Mouse (Mus musculus): ENCODE measurements at regions not wholly inside any gene's neighbourhood (a gene's known extent, or its start where the extent isn't known, plus 50 kb on each side); places are given as distances from the start of the nearest gene placed in this dataset.

DNA sequence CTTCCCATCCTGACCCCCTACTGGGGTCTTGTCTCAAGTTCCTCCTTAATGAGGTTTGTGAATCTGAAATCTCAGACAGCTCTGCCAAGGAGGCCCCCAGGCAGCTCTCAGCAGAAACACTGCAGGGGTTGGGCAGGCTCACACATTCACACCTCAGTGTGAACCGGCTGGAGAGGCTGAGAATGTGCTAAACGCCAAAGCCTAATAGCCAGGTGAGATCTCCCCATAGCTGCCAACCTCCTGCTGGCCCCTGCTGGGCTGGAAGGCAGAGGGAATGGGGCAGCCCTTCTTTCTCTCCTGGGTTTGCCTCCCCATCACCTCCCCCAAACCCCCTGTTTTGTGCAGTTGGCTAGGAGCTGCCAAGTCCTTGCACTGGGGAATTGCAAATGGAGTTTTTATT lies 81.3 kb upstream of the Gm26897 start:
- DNase-seq (ENCODE audit: low read depth, low spot score) = no peak

DNA sequence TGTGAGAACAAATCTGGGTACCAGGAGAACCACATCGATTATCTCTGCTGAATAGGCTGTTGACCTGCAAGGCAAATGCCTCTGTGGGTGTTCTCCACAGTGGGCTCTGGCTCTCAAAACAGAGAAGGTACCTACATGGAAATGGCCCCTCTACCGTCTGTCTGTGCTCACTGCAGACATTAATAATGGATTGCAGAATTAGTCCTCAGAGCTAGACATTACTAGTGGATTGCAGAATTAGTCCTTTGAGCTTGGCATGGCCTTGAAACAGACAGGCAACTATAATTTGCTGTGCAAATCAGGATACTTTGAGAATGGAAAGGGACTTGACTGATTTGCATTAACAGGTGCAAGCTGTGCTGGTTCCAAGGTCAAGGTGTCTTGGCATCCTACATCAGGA lies 77.3 kb upstream of the Gm26897 start:
- DNase-seq (ENCODE audit: low read depth, low spot score) = peak; percentile 67

DNA sequence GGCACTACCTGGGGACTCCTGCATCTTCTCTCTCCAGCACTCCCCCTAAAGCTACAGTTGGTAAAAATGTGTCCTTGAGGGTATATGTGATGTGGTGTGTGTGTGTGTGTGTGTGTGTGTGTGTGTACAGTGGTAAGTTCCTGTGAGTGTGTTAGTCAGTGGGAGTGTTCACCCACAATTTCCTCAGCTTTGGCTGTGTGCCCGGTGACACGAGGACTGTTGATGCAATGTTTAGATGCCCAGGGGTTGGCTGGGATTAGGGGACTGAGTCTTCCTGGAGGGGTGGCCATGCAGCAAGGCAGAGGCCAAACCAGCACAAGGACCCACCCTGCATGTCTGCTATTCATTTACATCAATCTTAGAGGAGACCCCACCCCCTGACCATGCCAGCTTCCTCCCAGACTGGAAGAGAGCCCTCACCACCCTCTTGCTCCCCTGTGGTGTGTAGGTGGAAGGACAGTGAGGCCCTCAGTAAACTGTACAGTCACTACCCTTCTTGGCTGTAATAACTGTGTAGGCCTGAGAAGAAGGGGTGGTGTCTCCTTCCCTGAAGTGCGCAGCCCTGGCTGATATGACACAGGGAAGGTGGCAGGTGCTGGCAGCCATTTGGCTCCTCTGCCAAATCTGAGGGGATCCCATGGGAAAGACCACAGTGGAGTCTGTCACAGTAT lies 75.8 kb upstream of the Gm26897 start:
- DNase-seq (ENCODE audit: low read depth, low spot score) = no peak

DNA sequence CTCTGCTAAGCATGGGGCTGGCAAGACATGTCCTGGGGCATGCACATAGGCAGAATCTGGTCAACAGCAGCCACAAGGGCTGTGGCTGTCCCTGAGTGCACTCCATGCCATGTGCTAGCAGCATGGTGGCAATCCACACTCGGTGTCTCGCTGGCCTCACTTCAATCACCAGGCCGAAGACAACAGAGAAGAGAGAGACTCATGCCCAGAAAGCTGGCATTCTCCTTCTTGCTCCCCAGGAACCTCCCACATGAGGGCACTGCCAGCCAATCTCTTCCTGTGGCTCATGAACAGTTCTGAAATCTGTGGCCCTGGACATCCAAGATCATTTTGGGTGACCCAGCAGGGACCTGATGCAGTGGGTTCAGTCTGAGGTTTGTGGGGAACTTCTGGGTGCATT lies 74.5 kb upstream of the Gm26897 start:
- no peak for DNase-seq (ENCODE audit: low read depth, low spot score)

DNA sequence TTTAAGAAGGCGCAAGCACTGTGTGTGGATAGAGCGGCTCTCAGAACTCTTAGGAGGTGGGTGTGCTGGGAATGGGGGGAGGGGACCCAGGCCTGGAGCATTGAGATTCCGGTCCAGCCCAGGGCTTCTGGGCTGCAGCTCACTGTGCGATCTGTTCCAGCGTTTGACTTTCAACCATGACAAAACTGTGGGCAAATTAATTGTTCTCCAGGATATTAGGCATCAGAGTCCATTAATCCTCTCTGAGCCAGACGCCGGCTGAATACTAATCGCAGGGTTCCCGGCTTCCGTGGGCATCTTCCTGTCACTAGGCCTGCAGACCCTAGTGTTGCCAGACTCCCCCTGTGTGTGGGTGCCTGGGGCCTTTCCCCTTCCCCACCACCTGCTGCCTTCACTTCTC lies 73.3 kb upstream of the Gm26897 start:
- DNase-seq (ENCODE audit: low read depth, low spot score) = no peak

DNA sequence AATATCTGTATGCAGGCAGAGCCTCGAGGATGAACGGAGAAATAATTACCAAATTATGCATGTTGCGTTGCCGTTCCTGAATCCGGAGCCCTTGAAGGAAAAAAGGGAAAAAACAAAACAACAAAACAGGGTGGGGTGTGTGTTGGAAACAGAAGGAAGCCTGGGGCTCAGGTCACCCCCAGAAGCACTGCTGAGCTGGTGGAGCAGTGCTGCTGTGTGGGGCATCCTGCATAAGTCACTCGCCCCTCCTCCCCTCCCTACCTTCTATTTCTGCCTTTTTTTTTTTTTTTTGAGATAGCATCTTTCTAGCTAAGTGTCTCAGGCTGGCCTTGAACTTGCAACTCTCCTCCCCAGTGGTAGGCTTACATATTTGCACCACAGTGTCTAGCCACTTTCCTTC lies 72.8 kb upstream of the Gm26897 start:
- DNase-seq (ENCODE audit: low read depth, low spot score) = no peak

DNA sequence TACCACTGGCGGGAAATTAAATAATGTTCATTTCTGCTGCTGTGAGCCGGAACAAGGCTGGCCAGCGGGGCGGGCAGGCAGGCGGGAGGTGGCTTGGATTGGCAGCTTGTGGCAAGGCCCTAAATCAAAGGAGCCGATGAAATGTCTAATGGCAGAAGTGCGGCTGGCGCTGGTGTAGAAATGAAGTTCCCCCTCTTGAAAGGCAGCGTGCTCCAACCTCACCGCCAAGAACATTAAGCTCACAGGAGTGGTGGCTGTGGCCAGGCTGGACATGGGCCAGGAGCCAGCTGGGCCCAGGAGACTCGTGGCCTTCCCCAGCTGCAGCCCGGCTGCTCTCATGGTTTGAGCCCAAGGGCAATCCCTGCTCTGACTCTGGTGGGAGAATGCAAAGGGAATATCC lies 71.8 kb upstream of the Gm26897 start:
- no peak for DNase-seq (ENCODE audit: low read depth, low spot score)

DNA sequence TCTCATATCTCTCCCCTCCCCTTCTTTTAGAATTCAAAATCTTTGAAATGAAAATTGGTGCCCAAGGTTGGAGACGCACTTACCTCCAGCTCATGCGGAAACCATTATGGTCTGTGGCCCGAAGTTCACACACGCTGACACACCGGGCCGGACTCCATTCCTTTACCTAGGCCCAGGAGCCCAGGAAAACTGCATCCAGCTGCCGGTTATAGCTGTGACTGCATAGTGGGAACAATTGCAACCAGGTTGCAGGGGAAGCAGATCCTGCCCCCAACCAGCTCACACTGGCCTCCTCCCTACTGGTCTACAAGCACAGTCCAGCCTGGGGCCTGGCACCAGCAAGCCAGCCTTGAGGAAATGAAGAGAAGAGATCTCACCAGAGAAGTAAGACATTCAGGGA lies 69.9 kb upstream of the Gm26897 start:
- no peak for DNase-seq (ENCODE audit: low read depth, low spot score)

DNA sequence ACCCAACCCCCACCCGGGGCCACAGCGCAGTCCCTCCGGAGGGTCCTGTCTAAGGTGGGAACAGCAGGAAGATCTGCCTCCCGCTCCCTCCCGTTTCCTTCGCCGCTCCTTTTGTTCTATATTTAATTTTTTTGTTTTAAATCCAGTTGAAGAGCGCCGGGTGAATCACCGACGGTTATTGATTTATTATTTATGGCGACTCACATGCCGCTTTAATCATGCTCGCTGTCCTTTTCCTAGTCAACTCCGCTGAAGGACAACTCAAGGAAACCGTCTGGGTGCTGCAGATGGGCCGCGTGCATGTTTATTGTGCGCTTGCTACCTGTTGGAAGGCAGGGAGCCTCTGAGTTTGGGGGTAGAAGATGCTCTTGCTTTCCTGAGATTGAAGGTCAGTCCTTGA lies 68.3 kb upstream of the Gm26897 start:
- no peak for DNase-seq (ENCODE audit: low read depth, low spot score)

DNA sequence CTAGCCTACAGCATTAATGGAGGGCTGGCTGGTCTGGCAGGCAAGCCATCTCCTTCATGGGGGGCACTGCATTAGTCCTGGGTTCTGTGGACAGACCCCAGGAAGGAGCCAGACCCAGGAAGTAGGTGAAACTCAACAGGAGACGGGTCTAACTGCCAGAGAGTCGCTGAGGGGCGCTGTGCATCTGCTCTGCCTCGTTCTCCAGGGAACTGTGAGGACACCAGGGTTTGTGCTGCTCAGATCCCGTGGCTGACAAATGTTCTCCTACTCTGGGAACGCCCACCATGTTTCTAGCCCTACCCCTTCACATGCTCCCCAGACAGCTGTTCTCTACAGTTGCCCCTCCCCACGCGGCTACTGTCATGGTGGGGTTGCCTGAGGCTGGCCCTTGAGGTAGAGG lies 67.7 kb upstream of the Gm26897 start:
- DNase-seq (ENCODE audit: low read depth, low spot score) = peak; percentile 18

DNA sequence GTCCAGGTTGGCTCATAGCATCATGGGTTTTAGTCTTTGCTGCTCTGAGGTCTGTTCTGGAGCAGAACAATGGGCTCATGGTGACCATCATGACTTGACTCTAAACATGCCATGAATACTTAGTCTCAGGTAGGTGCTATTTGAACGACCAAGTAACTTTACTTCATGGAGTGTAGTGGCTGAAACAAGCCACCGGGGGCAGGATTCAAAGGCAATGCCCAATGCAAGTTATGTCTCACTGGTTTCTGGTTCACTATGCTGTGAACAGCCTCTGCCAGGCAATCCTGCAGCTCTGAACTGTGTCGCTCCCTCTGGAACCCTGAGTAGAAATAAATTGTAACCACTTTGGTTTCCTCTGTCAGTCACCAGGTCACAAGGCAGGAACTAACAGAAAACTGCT lies 65.8 kb upstream of the Gm26897 start:
- DNase-seq (ENCODE audit: low read depth, low spot score) = peak; percentile 54

DNA sequence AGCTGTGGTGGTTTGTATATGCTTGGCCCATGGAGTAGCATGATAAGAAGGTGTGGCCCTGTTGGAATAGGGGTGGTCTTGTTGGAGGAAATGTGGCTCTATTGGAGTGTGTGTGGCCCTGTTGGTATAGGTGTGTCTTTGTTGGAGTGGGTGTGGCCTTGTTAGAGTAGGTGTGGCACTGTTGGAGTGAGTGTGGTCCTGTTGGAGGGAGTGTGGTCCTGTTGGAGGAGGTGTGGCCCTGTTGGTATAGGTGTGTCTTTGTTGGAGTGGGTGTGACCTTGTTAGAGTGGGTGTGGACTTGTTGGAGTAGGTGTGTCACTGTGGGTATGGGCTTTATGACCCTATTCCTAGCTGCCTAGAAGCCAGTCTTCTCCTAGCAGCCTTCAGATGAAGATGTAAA lies 64.6 kb upstream of the Gm26897 start:
- DNase-seq (ENCODE audit: low read depth, low spot score) = no peak

DNA sequence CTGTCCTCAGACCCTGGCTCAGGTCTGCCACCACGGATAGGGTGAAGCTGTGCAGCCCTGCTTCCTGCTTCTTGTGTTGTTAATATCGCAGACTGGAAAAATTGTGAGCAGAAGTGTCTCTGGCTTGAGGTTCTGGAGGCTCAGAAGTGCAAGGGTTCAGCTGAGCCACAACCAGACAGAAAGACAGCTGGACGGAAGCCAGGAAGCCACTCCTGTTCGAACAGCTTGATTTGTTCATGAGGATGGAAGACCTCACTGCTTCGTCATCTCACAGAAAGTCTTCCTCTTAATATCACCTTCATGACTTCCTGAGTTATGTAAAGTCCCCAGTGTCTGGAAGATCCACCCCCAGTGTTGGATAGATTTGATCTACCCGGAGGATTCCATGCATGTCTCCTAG lies 62.0 kb upstream of the Gm26897 start:
- no peak for DNase-seq (ENCODE audit: low read depth, low spot score)

DNA sequence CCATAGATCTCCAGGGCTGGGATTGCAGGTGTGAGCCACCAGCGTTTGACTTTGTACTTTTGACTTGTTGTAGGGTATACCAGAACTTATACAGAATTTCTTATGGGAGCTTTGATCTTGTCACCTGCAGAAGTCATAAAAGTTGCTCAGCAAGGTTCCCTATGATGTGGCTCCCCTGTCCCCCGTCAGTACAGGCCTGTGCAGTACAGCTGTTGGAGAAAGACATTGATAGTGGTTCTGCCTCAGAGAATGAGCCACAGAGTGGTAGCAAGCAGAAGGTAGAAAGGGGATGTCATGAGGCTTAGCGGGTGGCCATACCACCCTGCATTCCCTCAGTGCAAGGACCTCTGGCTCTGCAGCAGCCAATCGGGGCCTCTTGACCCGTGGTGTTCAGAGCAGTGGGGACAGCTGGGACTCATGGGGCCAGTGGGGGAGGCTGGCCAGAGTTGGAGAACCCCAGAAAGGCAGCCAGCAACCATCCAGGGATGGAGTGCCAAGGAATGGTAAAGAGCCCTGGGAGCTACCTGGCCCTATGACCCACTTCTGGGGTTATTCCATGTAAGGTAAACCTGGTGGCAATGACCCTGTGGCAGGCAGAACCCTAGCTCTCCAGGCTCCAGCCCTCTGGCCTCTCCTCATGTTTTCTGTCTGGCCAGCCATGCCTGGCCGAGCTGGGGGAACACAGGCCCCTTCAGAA lies 58.6 kb upstream of the Gm26897 start:
- no peak for DNase-seq (ENCODE audit: low read depth, low spot score)

DNA sequence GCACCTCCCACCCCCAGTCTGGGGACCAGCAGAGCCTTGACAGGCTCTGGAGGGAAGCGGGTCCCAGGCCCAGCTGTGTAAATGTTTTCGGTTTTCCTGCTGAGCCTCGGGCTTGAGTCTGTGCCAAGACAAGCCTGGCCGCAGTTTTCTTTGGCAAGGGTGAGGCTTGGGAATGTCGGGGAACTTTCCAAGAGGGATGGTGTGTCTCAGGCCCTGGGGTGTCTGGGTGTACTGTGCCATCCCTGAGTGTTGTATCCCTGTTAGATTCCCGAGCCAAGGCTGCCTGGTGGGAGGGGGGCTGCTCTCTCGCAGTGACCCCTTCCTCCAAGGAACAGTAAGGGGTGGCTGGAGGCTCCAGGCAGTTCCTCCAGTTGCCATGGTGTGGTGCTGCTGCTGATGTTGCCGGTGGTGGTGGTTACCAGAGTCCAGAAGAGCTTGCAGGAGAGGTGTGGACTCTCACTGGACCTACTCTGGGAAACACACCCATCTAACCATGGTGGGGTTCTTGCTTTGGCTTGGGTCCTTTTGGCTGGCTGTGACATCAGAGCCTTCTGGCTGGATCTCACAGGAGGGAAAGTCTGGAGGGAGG lies 58.0 kb upstream of the Gm26897 start:
- no peak for DNase-seq (ENCODE audit: low read depth, low spot score)

DNA sequence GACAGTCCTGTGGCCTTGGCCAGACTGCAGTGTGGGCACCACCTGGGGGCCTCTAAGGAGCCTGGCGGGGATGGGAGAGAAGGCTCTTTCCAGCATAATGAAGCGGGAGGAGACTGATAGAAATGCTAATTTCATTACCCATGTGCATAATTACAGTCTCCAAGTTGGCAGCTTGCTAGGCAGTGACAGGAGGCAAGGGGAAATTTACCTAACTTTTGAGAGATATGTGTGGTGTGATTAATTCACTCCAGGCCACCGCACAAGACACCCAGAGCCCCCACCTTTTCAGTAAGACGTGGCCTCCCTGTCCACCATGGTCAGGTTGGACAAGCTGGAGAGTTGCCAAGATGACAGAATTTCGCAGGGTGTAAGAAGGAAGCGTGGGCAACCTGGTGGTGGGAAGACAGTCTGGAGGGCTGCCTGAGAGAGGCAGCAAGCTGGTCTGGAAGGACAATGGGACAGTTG lies 55.8 kb upstream of the Gm26897 start:
- no peak for DNase-seq (ENCODE audit: low read depth, low spot score)

DNA sequence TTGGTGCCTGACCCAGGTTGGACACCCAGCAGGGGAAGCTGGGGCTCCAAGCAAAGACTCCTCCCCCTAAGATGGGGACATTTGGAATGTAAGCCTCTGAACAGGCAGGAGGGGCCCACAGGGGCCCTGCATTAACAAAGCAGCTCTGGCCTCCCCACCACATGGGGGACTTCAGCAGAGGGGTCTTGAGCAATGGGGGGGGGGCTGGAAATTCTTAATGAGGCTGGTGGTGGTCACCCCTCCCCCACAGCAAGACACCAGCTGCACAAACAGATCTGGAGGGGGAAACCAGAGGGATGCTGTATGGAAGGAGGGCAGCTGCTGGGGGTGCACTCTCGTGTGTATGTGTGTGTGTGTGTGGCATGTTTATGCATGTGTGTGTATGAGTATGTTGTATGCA lies 55.2 kb upstream of the Gm26897 start:
- no peak for DNase-seq (ENCODE audit: low read depth, low spot score)

DNA sequence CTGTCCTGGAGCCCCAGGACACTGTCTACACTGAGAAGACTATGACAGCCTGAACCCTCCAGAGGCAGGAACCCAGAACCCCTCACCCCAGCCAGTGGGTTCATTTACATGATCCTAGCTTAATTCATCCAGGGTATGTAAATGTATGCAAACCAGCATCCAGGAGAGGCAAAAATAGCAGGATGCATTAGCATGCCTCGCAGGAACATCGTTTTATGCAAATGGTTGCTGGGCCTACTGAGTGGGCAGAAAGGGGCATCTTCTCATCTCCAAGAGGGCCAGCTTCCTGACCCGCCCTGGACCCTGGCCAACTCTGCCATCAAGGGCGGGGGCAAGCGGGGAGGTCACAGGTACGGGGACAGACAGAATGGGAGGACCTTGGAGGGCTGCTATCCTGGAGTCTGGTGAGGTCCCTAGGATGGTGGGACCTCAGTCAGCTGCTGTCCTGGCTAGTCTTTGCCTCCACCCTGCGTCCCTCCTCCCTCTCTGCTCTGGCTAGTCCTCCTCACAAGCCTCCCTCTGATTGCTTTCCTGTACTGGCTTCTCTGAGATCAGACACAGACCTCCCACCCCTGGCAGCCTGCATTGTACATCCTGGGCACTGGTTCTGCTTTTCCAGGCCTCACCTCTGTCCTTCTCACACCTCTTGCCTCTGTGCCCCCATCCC lies 52.2 kb upstream of the Gm26897 start:
- DNase-seq (ENCODE audit: low read depth, low spot score) = no peak

DNA sequence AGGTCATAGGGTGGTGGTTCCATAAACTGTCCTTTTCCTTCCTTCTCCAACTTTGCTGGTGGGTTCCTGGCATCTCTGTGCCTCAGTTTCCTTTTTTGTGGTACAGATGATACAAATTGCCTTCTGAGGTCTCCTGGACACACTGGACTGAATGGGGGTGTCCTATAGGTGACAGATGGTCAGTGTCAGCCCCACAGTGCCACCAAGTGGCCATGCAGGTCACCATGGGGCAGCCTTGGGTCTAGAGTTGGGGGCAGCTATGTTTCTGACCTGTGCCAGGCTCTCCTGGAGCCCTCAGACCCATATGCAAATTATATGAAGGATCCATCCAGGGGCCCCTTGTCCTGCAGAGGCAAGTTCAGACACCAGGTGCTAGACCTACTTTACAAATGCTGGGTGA lies 50.8 kb upstream of the Gm26897 start:
- DNase-seq (ENCODE audit: low read depth, low spot score) = no peak

Data from ZHBTc4 (cell line).